Mouse (Mus musculus) neural tube, embryonic 13.5 days (tissue): ENCODE data around the gene Zfp772. TPM values are rescaled to one million over a fixed set of nuclear protein-coding genes. Genes with fewer than 3 reads are reported as not detected.
"Not testable (repeated sequence)": the region's sequence is repeated elsewhere in the genome, so short reads cannot be mapped to it uniquely, and the experiment has no call there.

ENCODE experiments used
- ATAC-seq: fragments of 200-750 bp; cut with Nextera tagmentation; 2 replicates; pipeline ENCODE4 v1.8.0; 2017; ENCODE audit warnings: low read depth, mild to moderate bottlenecking, moderate TSS enrichment, moderate library complexity
- H3K27ac ChIP-seq: fragments of 300-500 bp; sonication (generic); replicated peaks from 2 replicates; pipeline ENCODE4 v1.5.1; 2015; ENCODE audit warnings: moderate library complexity, mild to moderate bottlenecking, inconsistent platforms
- H3K27me3 ChIP-seq: fragments of 300-500 bp; sonication (generic); 2 replicates; pipeline ENCODE4 v1.6.1; 2015; ENCODE audit warnings: mild to moderate bottlenecking, inconsistent platforms
- H3K36me3 ChIP-seq: fragments of 300-500 bp; sonication (generic); 2 replicates; pipeline ENCODE4 v1.6.1; 2015; ENCODE audit warnings: mild to moderate bottlenecking, inconsistent platforms
- H3K4me1 ChIP-seq: fragments of 300-500 bp; sonication (generic); replicated peaks from 2 replicates; pipeline ENCODE4 v1.6.1; 2015; ENCODE audit warnings: inconsistent platforms
- H3K4me2 ChIP-seq: fragments of 300-500 bp; sonication (generic); 2 replicates; pipeline ENCODE4 v1.6.1; 2015; ENCODE audit warnings: inconsistent platforms, mild to moderate bottlenecking, moderate library complexity
- H3K4me3 ChIP-seq: fragments of 300-500 bp; sonication (generic); 2 replicates; pipeline ENCODE4 v1.5.1; 2015; ENCODE audit warnings: mild to moderate bottlenecking, inconsistent platforms
- H3K9ac ChIP-seq: fragments of 300-500 bp; sonication (generic); 2 replicates; pipeline ENCODE4 v1.6.1; 2015; ENCODE audit warnings: moderate library complexity, mild to moderate bottlenecking, inconsistent platforms
- H3K9me3 ChIP-seq: fragments of 300-500 bp; sonication (generic); 2 replicates; pipeline ENCODE4 v1.6.1; 2016; ENCODE audit warnings: inconsistent platforms
- WGBS: fragments of 180-500 bp; shearing (Covaris S2); methylation state at CpG from one replicate; pipeline ENCODE4 v1.1.7; 2015; 5-methylcytosine and 5-hydroxymethylcytosine counted together
- polyA plus RNA-seq: library from polyadenylated mRNA; unstranded; fragments of >200 nt; fragmentation: Nextera tagmentation; extraction: Ambion mirVana; gene quantifications from 2 replicates; pipeline ENCODE4 v1.2.1, GENCODE M21; 2015

The Zfp772 gene
- polyA plus RNA-seq = 8.7 and 9.2 TPM in 2 replicates

DNA sequence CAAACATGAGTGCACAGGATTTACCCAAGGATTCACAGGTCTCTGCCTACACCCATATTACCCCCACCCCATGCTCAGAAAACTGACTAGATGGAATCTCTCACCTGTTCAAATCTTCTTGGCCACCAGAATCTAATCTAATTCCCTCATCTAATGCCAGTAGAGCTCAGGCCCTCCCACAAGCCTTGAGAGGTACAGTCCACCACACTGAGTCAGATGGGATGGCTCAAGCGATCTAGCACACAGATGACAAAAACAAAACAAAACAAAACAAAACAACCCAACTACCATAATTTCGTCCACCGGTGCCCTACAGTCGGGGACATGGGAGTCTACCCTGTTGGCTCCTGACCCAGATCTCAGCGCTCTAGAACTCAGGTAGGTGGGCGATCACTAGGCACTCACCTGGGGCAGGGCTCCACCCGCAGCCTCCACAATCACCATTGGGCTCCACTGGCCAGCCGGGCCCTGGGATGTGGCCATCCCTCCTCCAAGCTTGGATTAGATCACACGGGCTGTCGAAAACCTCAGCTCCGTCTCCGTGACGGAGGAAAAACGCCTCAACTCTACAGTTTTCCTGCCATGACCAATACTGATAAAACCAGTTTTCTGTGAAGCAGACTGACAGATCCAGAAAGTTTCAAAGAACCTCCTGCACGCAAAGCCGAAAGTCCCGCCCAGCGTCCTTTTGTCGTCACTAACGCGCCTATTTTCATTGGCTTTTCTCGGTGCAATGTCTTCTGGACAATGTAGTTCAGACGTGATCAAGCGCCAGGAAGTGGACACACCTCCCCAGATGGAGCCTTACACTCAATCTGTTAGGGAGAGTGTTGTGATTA lies at the start of gene Zfp772:
Gene Zfp772 (minus strand): TSS at position 686 of the 839 bp plus-strand sequence.
- WGBS = 2% methylated on average over 24 of the region's 24 CpGs
- ATAC-seq = peak; percentile 59; the same call in 1 of the 2 replicates
- H3K9ac ChIP-seq = peak within 1 kb of the TSS; percentile 64

DNA sequence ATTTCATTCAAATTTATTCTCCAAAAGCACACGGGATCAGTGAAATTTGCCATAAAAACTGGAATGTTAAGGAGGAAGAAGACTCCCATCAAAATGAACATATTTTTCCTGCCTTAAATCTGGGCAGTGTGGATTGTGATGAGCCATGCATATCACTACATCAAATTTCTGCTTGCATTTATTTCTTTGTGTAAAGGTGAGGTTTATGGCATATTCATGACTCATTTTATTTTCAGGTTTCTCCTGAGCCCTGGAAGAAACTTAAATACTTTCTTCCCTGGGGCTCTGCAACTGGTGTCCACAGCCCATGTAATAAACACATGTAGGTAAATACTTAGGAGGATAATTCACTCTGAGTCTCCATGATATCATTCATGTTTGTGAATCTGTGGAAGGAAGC lies 37.4 kb upstream of the Zfp772 start, which contains the start of gene Vmn2r29:
Gene Vmn2r29 (minus strand): TSS at position 101 of the 400 bp plus-strand sequence.
- not testable (repeated sequence) for H3K27ac ChIP-seq, H3K4me1 ChIP-seq, H3K4me2 ChIP-seq, H3K27me3 ChIP-seq, H3K9me3 ChIP-seq, H3K36me3 ChIP-seq, H3K4me3 ChIP-seq, ATAC-seq, H3K9ac ChIP-seq
- no CpG with 5 or more reads among the region's 1 CpGs for WGBS

More for the DNA sequence above, at the start of gene Zfp772:
- H3K9me3 ChIP-seq, H3K4me1 ChIP-seq, H3K27ac ChIP-seq, H3K27me3 ChIP-seq: not testable (repeated sequence)
- H3K4me3 ChIP-seq = peak within 1 kb of the TSS; percentile 52
- H3K4me2 ChIP-seq = peak within 1 kb of the TSS; percentile 65
- peaks cover 17% of the 10 kb centered on the region for H3K36me3 ChIP-seq

DNA sequence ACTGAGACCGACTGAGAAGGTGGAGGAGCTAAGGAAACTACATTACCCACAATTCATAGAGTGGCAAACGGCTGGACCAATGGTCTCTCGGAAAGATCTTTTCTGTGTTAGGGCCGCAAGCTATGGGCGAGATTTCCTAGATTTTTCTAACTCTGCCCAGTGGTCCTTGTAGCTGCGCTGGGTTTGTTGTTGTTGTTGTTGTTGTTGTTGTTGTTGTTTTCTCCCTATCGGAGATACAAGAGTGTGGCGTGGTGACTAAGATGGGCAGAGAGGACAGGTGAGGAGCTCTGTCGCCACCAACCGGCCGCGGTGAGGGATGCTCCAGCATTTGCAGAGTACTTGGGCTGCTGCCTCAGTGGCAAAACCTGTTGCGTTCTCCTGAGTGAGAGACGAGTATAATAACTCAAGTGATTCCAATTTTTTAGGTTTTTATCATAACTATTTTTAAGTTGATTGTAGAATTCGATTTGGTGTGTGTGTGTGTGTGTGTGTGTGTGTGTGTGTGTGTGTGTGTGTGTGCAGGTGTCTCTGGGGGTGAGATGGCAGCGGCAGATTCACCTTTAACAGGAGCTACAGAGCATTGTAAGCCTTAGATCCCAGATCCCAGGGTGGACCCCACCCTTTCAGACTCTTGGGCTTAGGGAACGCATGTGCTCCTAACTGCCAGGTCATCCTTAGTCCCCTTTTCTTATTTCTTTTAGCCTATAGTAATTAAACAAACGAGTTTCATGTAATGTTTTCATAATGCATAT lies 21.4 kb downstream of the Zfp772 start:
- WGBS = 8% methylated on average over 17 of the region's 18 CpGs
- H3K9me3 ChIP-seq = no peaks in the 10 kb centered on the region
- H3K27ac ChIP-seq = no peak overlapping the region
- H3K9ac ChIP-seq = peak overlapping the region; percentile 54
- H3K27me3 ChIP-seq = no peaks in the 10 kb centered on the region
- H3K4me3 ChIP-seq = peak overlapping the region; percentile 51
- peak overlapping the region; percentile 52 for H3K4me2 ChIP-seq
- no peaks in the 10 kb centered on the region for H3K4me1 ChIP-seq
- 0 out of 2 replicates have a peak, but pooled peaks cover 7% of the 10 kb centered on the region for H3K36me3 ChIP-seq
- ATAC-seq = peak; percentile 96

DNA sequence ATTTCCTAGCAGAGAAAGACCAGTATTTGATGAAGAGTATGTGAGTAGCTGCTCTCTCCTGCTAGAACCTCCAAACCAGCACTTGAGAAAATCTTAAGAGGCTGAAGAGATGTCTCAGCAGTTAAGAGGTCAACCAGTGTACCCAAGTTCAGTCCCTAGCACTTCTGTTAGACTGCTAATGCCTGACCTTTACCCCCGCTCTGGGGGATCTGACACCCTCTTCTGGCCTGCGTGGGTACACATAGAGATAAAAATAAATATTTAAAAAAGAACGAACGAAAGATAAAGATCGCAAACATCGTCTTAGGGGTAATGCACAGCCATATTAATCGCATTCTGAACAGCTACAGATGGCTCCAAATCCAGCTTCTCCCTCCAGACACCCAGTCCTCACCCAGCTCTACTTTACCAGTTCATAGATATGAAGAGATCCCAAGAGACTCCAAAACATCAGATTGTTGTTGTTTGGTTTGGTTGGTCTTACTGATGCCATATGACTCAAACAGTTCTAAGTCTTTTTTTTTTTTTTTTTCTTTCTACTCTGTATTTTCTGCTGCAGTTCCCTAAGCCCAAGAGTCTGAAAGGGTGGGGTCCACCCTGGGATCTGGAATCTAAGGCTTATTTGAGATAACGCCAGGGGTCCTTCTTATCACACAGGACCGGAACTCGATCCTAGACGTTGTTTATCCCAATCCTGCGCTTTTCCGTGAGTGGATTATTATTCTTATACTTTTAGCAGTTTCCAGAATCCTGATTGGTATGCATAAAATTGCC lies 22.2 kb downstream of the Zfp772 start:
- ATAC-seq = peak; percentile 85
- Histone ChIP-seq H3K36me3 (peaks cover 14% of the 10 kb centered on the region), H3K27me3 (no peaks in the 10 kb centered on the region), H3K9me3 (no peaks in the 10 kb centered on the region), H3K4me3 (peak overlapping the region; percentile 51), H3K9ac (peak overlapping the region; percentile 54; the same call in 1 of the 2 replicates), H3K27ac (no peak overlapping the region), H3K4me2 (peak overlapping the region; percentile 52), H3K4me1 (no peaks in the 10 kb centered on the region)
- 42% methylated on average over 13 of the region's 13 CpGs for WGBS

DNA sequence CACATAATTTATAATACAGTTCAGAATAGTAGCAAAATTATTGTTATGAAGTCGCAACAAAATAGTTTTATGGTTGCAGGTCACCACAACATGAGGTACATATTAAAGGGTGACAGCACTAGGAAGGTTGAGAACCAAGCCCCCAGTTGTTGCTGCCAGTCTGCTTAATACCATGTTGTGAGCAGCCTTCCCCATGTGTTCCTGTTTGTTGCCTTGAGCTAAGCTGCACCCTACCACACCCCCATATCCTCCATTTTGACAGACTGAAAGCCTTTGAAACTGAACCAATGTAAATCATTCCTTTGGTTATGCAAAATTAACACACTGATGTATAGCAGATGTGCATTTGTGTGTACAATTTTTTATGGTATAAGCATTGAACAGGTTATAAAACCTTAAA lies 23.9 kb downstream of the Zfp772 start:
- no peak overlapping the region for H3K9ac ChIP-seq
- no peaks in the 10 kb centered on the region for H3K9me3 ChIP-seq
- no peak for ATAC-seq
- no peaks in the 10 kb centered on the region for H3K4me1 ChIP-seq
- H3K4me3 ChIP-seq = no peak overlapping the region
- H3K4me2 ChIP-seq = no peak overlapping the region
- H3K36me3 ChIP-seq = peaks cover 31% of the 10 kb centered on the region
- WGBS = 93% methylated on average over 1 of the region's 1 CpGs
- H3K27me3 ChIP-seq = no peaks in the 10 kb centered on the region
- no peak overlapping the region for H3K27ac ChIP-seq

DNA sequence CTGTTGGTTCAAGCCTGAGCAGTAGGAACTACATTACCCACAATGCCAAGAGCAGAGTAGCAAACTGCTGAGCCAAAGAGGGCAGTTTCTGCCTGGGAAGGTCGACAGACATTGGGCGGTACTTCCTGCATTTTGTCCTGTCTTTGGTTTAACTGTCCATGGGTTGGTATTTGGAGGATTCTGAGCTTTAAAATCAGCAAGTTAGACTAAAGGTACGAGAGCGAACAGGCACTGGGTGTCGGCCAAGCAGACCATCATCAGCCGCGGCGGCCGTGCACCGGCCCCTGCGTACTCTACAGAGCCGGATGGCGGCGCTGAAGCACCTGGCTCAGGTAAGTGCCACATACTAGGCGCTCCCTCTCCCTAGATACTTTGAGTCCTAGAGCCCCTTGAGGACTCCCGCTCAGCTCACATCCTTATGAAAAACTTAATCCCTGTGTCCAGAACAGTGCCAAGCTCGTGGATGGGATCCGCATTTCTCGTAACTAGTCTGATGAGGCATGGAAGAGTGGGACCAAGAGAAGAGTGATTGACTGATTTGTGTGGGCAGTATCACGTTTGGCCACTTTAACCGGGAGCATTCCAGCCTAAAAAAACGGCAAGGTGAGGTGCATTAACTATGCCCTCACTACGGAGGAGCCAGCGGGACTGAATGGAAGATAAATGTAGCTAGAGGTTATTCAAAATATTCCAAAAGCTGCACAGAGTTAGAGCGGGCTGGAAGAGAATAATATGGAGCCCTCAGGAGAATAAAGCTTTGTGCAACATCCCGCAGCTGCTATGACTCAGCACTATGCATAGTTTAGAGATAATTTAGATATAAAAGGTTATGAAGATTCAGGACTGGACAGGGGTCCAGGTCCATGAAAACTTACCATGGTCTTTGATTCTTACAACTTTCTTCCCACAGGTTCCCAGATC lies 38.3 kb downstream of the Zfp772 start, which contains the start of gene Zfp418:
Gene Zfp418 (plus strand): TSS at position 104 of the 921 bp plus-strand sequence.
- H3K27ac ChIP-seq = peak within 1 kb of the TSS; percentile 64; the same call in 1 of the 2 replicates
- H3K27me3 ChIP-seq = no peaks in the 10 kb centered on the region
- H3K36me3 ChIP-seq = peaks cover 17% of the 10 kb centered on the region
- peak within 1 kb of the TSS; percentile 82 for H3K9ac ChIP-seq
- no peaks in the 10 kb centered on the region for H3K9me3 ChIP-seq
- WGBS = 1% methylated on average over 26 of the region's 26 CpGs
- H3K4me1 ChIP-seq = peaks cover 8% of the 10 kb centered on the region
- peak; percentile 97 for ATAC-seq
- H3K4me2 ChIP-seq = peak within 1 kb of the TSS; percentile 80
- H3K4me3 ChIP-seq = peak within 1 kb of the TSS; percentile 76

Other genes with a start within 250 kb of the Zfp772 start
- not detected in 2 replicates for gene Aurkc, start 214.7 kb downstream of the Zfp772 start, polyA plus RNA-seq
- 22.1 and 22.3 TPM in 2 replicates for gene Zfp954, start 88.5 kb downstream of the Zfp772 start, polyA plus RNA-seq
- 14.7 and 16.1 TPM in 2 replicates for gene Zfp773, start 73.2 kb downstream of the Zfp772 start, polyA plus RNA-seq
- gene Zfp418, start 38.7 kb downstream of the Zfp772 start, polyA plus RNA-seq = 2.9 and 3.2 TPM in 2 replicates
- gene Vmn2r29, start 37.3 kb upstream of the Zfp772 start, polyA plus RNA-seq = 0.88 and 1.2 TPM in 2 replicates
- gene Gm45844, start 68.3 kb upstream of the Zfp772 start, polyA plus RNA-seq = 3.0 and 6.0 TPM in 2 replicates
- 147 and 148 TPM in 2 replicates for gene Clcn4, start 90.9 kb upstream of the Zfp772 start, polyA plus RNA-seq
- 0.06 TPM in 1 of 2 replicates, not detected in the other for gene Vmn2r30, start 127.6 kb upstream of the Zfp772 start, polyA plus RNA-seq
- not detected in 2 replicates for gene Gm45783, start 164.6 kb upstream of the Zfp772 start, polyA plus RNA-seq
- gene Vmn2r31, start 189.7 kb upstream of the Zfp772 start, polyA plus RNA-seq = not detected in 2 replicates